Mouse (Mus musculus): ENCODE measurements around the gene Fam163a. TPM values are rescaled to one million over a fixed set of nuclear protein-coding genes. Genes with fewer than 3 reads are reported as not detected.

Fam163a gene
- polyA plus RNA-seq, 1 experiment from 2014 or later, result 5.2 TPM

DNA sequence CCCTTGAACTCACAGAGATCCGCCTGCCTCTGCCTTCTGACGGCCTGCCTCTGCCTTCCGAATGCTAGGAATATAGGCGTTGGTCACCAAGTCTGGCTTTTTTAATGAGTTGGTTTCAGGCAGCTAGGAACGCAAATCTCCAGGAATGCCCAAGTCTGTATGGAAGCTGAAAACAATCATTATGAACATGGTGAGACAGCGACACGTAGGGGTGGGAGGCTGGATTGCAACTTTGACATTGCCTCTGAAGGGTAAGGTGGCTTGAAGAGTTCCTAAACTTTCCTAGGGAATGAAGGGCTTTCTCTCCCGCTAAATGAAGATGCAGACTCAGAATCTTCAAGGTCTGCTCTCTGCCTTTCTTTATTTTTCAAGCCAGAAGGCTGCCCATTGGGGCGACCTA, 93.7 kb downstream of the Fam163a start:
- Histone ChIP-seq H3K27me3 (replicated peaks) (no peaks in the 10 kb centered on the region; the same call in 1 of the 2 replicates), H3K27ac (replicated peaks) (no peak overlapping the region), H3K4me3 (replicated peaks) (no peak overlapping the region), H3K9ac (replicated peaks) (no peak overlapping the region), H3K9me3 (replicated peaks) (no peaks in the 10 kb centered on the region), H3K4me1 (peaks cover 12% of the 10 kb centered on the region), H3K36me3 (no peaks in the 10 kb centered on the region), H3K4me2 (no peak overlapping the region)
- ATAC-seq (ENCODE audit: low FRiP score), result no peak
- WGBS, result 77% methylated on average over 9 of the region's 9 CpGs

DNA sequence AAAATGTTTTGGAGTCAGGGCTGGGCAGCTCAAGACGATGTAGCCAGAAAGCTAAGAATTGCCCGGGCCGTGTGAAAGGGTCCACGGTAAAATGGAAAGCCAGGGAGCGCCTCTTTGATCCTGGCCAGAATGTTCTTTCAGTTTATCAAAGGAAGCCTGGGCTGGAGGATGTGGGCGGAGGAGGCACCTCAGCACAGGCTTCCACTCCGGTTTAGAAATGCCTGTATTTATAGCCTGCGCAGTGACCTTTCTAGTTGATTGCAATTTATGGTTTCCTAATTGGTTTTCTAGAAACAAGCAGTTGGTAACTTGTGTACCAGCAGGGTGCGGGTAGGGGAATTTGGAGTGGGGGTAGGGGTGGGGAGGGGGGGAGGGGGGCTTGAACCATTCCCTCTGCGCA, 96.4 kb downstream of the Fam163a start:
- Histone ChIP-seq H3K9ac (replicated peaks) (no peak overlapping the region), H3K4me3 (replicated peaks) (no peak overlapping the region), H3K36me3 (no peaks in the 10 kb centered on the region), H3K4me2 (peak overlapping the region; percentile 13; the same call in 1 of the 2 replicates), H3K27me3 (replicated peaks) (no peaks in the 10 kb centered on the region; the same call in 1 of the 2 replicates), H3K9me3 (replicated peaks) (no peaks in the 10 kb centered on the region), H3K4me1 (peaks cover 12% of the 10 kb centered on the region), H3K27ac (replicated peaks) (no peak overlapping the region)
- no peak for ATAC-seq (ENCODE audit: low FRiP score)
- 6% methylated on average over 10 of the region's 10 CpGs for WGBS

DNA sequence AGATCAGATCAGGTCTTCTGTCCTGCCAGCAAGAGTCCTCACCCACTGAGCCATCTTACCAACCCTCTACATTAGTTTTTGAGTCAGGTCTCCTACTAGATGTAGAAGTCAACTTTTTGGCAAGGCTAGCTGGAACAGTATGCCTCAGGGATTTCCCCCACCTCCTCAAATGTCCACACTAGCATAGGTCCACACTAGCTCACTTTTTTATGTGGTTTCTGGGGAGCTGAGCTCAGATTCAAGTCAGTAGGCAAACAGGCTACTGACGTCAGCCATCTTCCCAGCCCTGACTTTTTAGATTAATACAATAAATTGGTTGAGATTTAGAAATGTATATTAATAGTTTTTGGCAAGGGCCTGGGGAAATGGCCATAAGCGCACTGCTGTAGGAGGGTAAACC, 97.4 kb downstream of the Fam163a start:
- Histone ChIP-seq H3K9ac (replicated peaks) (no peak overlapping the region), H3K4me2 (no peak overlapping the region), H3K9me3 (replicated peaks) (no peaks in the 10 kb centered on the region), H3K4me3 (replicated peaks) (no peak overlapping the region), H3K36me3 (no peaks in the 10 kb centered on the region), H3K4me1 (peaks cover 12% of the 10 kb centered on the region), H3K27ac (replicated peaks) (no peak overlapping the region), H3K27me3 (replicated peaks) (no peaks in the 10 kb centered on the region)
- no peak for ATAC-seq (ENCODE audit: low FRiP score)
- WGBS, result 93% methylated on average over 2 of the region's 2 CpGs

DNA sequence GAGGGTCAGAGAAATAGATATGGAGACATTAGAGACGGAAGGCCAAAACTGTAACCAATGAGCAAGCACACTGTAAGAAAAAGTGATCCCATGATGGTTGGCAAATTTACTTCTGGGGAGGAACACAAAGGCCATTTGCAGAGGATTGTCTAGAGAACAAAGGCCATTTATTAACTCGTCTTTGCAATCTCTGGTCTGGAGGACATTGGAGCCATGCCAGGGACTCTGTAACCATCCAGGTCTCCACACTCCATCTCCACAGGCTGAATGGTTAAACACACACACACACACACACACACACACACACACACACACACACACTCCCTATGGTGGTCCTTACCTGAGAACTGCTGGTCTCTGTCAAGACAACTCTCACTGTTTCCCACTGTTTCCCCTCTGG, 99.4 kb downstream of the Fam163a start:
- 67% methylated on average over 2 of the region's 2 CpGs for WGBS
- ATAC-seq (ENCODE audit: low FRiP score), result no peak

DNA sequence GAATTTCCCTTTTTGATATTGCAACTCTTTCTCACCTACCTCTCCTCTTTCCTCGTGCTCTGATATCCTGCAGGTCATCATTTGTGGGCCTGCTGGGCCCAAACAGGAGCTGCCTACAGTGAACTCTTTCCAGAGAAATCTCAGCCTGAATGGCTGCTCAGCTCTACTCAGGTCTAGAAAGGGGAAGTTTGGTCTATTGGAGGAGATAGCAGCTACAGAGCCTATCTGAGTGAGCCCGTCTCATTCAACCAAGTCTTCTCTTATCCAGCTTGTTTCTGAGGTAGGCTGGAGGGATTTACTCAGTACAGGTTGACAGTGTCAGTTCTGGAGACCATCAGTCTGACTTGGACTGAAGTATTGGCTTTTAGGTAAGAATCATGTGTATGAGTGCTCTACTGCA, 101.1 kb downstream of the Fam163a start:
- Histone ChIP-seq H3K9ac (replicated peaks) (no peak overlapping the region), H3K36me3 (no peaks in the 10 kb centered on the region), H3K4me1 (peaks cover 6% of the 10 kb centered on the region), H3K27ac (replicated peaks) (no peak overlapping the region), H3K27me3 (replicated peaks) (no peaks in the 10 kb centered on the region), H3K9me3 (replicated peaks) (no peaks in the 10 kb centered on the region), H3K4me3 (replicated peaks) (no peak overlapping the region), H3K4me2 (no peak overlapping the region)
- 94% methylated on average over 2 of the region's 2 CpGs for whole genome bisulfite sequencing
- ATAC-seq (ENCODE audit: low FRiP score), result no peak

More for the DNA sequence above, 99.4 kb downstream of the Fam163a start:
- H3K4me3 ChIP-seq (replicated peaks), result no peak overlapping the region
- H3K4me1 ChIP-seq, result peaks cover 9% of the 10 kb centered on the region
- no peak overlapping the region for H3K27ac ChIP-seq (replicated peaks)
- no peaks in the 10 kb centered on the region for H3K36me3 ChIP-seq
- H3K4me2 ChIP-seq, result no peak overlapping the region
- no peaks in the 10 kb centered on the region for H3K9me3 ChIP-seq (replicated peaks)
- H3K9ac ChIP-seq (replicated peaks), result no peak overlapping the region
- no peaks in the 10 kb centered on the region for H3K27me3 ChIP-seq (replicated peaks)

DNA sequence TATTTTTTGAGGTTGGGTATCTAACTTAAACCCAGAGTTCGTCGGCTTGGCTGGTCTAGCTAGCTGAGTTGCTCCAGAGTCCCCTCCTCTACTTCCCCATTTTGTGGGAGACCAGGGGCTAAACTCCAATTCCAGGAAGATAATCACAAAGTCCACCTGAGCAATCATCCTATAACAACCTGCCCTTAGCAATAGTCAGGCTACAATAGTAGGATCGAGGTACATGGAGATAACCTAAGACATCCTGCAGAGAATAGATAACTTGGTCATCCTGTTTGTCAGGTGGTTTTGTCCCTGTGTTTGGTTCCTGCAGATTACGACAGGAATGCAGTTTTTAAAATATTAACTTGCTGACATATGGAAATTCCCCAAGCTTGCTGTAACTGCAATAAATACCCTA, 113.0 kb downstream of the Fam163a start:
- H3K27me3 ChIP-seq (replicated peaks), result 0 out of 2 replicates have a peak, but pooled peaks cover 3% of the 10 kb centered on the region
- H3K9ac ChIP-seq (replicated peaks), result no peak overlapping the region
- no peak overlapping the region for H3K27ac ChIP-seq (replicated peaks)
- H3K4me3 ChIP-seq (replicated peaks), result no peak overlapping the region
- H3K4me2 ChIP-seq, result no peak overlapping the region
- H3K4me1 ChIP-seq, result peaks cover 5% of the 10 kb centered on the region; the same call in 1 of the 2 replicates
- H3K36me3 ChIP-seq, result no peaks in the 10 kb centered on the region
- ATAC-seq (ENCODE audit: low FRiP score), result no peak
- no peaks in the 10 kb centered on the region for H3K9me3 ChIP-seq (replicated peaks)
- WGBS, result 81% methylated on average over 4 of the region's 4 CpGs

DNA sequence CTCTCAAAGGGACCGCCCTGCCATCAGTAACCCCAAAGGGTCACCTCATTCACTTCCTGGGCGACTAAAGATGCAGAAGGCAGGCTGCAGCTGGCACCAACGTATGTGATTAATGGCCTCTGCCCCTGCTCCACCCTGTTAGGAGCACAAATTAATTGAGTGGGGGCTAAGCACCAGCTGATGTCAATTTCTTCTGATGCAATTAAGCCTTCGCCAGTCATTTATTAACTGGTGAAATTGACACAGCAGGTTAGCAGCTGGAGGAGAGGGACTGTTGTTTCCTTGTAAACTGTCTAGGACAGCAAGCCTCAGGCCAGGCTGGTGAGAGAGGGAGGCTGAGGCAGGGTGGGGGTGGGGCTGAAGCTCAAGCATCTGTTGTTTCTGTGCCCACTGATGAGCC, 114.8 kb downstream of the Fam163a start:
- Histone ChIP-seq H3K9ac (replicated peaks) (no peak overlapping the region), H3K4me1 (peaks cover 5% of the 10 kb centered on the region; the same call in 1 of the 2 replicates), H3K4me2 (no peak overlapping the region), H3K4me3 (replicated peaks) (no peak overlapping the region), H3K27ac (replicated peaks) (no peak overlapping the region), H3K36me3 (no peaks in the 10 kb centered on the region), H3K27me3 (replicated peaks) (0 out of 2 replicates have a peak, but pooled peaks cover 3% of the 10 kb centered on the region), H3K9me3 (replicated peaks) (no peaks in the 10 kb centered on the region)
- ATAC-seq (ENCODE audit: low FRiP score), result no peak
- 19% methylated on average over 4 of the region's 4 CpGs for WGBS

DNA sequence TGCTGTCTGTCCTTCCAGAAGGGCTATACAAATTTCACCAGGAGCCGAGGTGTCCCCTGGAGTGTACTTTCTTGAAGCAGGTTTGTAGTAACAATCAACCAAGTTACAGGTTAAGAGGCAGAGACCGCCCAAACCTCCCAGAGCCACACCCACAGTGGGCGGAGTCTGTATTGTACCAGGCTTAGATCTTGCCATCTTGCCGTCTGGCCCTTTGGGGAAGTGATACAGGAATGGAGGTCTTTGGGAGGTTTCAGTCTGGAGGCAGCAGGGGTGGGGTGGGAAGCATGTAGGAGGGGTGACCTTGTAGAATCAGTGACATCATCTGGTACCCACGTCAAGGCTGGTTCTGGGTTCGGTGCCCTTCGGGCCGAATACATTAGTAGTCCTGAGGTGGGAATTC, 115.3 kb downstream of the Fam163a start:
- no peaks in the 10 kb centered on the region for H3K9me3 ChIP-seq (replicated peaks)
- no peak overlapping the region for H3K4me2 ChIP-seq
- no peak overlapping the region for H3K9ac ChIP-seq (replicated peaks)
- H3K27me3 ChIP-seq (replicated peaks), result 0 out of 2 replicates have a peak, but pooled peaks cover 3% of the 10 kb centered on the region
- H3K36me3 ChIP-seq, result no peaks in the 10 kb centered on the region
- 67% methylated on average over 8 of the region's 8 CpGs for WGBS
- peaks cover 5% of the 10 kb centered on the region; the same call in 1 of the 2 replicates for H3K4me1 ChIP-seq
- no peak overlapping the region for H3K4me3 ChIP-seq (replicated peaks)
- no peak for ATAC-seq (ENCODE audit: low FRiP score)
- H3K27ac ChIP-seq (replicated peaks), result no peak overlapping the region

DNA sequence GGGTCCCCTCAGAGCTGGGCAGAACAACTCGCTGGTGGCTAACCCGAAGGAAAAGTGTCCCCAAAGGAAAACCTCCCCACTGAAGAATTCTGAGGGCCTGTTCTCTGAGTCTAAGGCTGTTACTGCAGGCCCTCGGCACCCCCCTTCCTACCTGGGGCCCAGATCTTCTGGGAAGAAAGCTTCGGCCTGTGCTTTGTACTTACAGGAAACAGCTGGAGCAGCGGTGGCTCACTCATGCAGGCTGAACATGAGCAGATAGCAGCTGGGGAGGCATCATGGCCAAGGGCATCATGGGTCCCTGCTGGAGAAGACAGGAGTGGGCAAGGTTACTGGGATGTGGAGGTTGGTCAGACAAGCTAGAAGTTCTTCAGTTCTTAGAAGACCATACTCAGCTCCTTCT, 117.2 kb downstream of the Fam163a start:
- H3K27ac ChIP-seq (replicated peaks), result no peak overlapping the region
- ATAC-seq (ENCODE audit: low FRiP score), result no peak
- no peak overlapping the region for H3K9ac ChIP-seq (replicated peaks)
- H3K4me3 ChIP-seq (replicated peaks), result no peak overlapping the region
- no peak overlapping the region for H3K4me2 ChIP-seq
- H3K36me3 ChIP-seq, result no peaks in the 10 kb centered on the region
- H3K9me3 ChIP-seq (replicated peaks), result no peaks in the 10 kb centered on the region
- H3K27me3 ChIP-seq (replicated peaks), result 0 out of 2 replicates have a peak, but pooled peaks cover 3% of the 10 kb centered on the region
- WGBS, result 85% methylated on average over 5 of the region's 5 CpGs
- H3K4me1 ChIP-seq, result peaks cover 5% of the 10 kb centered on the region; the same call in 1 of the 2 replicates

DNA sequence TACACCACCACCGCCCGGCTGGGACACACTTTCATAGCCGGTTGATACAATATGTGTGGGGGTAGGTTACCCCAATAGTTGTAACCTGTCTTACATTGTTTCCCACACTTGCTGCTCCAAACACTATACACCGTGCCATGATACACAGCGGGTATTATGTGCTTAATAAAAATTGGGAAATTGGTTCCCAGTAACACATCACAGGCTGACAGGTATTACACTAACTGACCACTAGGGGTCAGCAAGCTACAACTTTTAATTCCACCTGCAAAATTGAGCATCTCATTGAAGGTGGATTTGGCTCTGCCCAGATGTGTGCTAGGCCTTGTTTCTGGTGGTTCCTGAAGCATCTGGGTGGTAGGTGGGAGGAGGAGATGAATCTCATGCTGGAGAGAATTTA, 119.1 kb downstream of the Fam163a start:
- Histone ChIP-seq H3K4me2 (no peak overlapping the region), H3K4me3 (replicated peaks) (no peak overlapping the region), H3K9me3 (replicated peaks) (no peaks in the 10 kb centered on the region), H3K36me3 (no peaks in the 10 kb centered on the region), H3K27ac (replicated peaks) (no peak overlapping the region), H3K27me3 (replicated peaks) (0 out of 2 replicates have a peak, but pooled peaks cover 3% of the 10 kb centered on the region), H3K9ac (replicated peaks) (no peak overlapping the region), H3K4me1 (peaks cover 5% of the 10 kb centered on the region; the same call in 1 of the 2 replicates)
- WGBS, result 61% methylated on average over 5 of the region's 5 CpGs
- peak; percentile 38; the same call in 1 of the 2 replicates for ATAC-seq (ENCODE audit: low FRiP score)

DNA sequence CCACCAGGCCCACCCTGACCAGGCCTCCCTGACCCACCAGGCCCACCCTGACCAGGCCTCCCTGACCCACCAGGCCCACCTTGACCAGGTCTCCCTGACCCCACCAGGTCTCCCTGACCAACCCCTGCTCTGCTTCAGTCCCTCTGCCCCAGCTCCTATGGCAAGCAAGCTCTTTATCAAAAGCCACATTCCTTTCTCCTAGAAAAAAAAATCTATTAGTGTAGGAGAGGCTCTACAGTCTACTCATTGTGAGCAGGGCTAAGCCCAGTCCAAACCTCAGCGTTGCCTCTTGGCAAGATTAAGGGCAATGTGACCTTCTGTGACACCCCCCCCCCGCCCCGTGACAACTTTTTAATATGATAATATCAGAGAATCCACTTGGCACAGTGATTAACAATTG, 120.2 kb downstream of the Fam163a start:
- no peaks in the 10 kb centered on the region for H3K9me3 ChIP-seq (replicated peaks)
- 0 out of 2 replicates have a peak, but pooled peaks cover 3% of the 10 kb centered on the region for H3K27me3 ChIP-seq (replicated peaks)
- H3K4me3 ChIP-seq (replicated peaks), result no peak overlapping the region
- no peaks in the 10 kb centered on the region for H3K36me3 ChIP-seq
- H3K4me1 ChIP-seq, result no peaks in the 10 kb centered on the region
- no peak overlapping the region for H3K27ac ChIP-seq (replicated peaks)
- 87% methylated on average over 3 of the region's 3 CpGs for WGBS
- no peak for ATAC-seq (ENCODE audit: low FRiP score)
- no peak overlapping the region for H3K4me2 ChIP-seq
- no peak overlapping the region for H3K9ac ChIP-seq (replicated peaks)

DNA sequence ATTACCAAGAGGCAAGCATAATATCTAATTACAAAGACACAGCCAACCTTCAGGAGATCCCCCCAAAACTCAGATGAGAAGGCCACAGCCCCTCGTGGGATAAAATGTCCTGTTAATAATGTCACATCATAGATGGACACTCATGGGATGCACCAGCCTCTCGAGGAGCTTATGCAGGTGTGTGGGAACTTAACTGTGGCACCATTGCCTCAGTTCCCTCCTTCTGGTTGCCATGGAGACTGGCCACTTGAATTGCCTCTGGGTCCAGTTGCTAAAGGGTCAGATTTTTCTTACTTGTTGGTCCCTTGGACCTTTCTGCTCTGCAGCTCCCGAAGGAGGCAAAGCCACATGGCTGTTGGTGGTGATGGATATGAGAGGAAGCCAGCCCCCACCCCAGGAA, 127.2 kb downstream of the Fam163a start:
- Histone ChIP-seq H3K27me3 (replicated peaks) (no peaks in the 10 kb centered on the region), H3K4me1 (no peaks in the 10 kb centered on the region), H3K9me3 (replicated peaks) (no peaks in the 10 kb centered on the region), H3K27ac (replicated peaks) (no peak overlapping the region), H3K4me3 (replicated peaks) (no peak overlapping the region), H3K4me2 (no peak overlapping the region), H3K9ac (replicated peaks) (no peak overlapping the region), H3K36me3 (no peaks in the 10 kb centered on the region)
- WGBS, result 72% methylated on average over 3 of the region's 3 CpGs
- ATAC-seq (ENCODE audit: low FRiP score), result no peak
